Mouse (Mus musculus): ENCODE results near the gene H2-Ab1.

- no peak for TF ChIP-seq GATA1 (IDR thresholded peaks at IDR 0.05; ENCODE audit: low read length)
- no peak for TF ChIP-seq TAL1 (IDR thresholded peaks at IDR 0.05; ENCODE audit: low read length)
Observed at GRCm38 (mm10) chr17:34268262-34268661, 10.8 kb downstream of the H2-Ab1 start.

Measured in erythroblast, embryonic 14.5 days (primary cell).